In the genomic region with DNA sequence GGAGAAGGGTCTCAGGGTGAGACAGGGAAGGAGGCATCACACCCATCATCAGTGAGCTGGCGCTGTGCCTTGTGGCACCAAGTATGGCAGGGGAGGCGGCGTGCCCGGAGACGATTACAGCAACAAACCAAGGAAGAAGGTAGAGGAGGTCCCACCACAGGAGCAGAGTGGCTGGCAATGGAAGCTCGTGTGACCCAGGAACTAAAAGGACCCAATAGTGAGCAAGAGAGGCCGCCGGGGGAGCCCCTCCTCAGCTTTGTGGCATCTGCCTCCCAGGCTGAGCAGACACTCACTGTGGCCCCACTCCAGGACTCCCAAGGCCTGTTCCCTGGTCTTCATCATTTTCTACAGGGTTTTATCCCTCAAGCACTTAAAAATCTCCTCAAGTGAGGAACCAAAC, we compare ENCODE assay signal across 8 mouse cellular contexts. TPM values are rescaled to one million over a fixed set of nuclear protein-coding genes. Genes with fewer than 3 reads are reported as not detected.
DNase-seq lines count a peak whose midpoint lies in the region; ATAC-seq lines count a peak whose summit lies in the region.

No protein-coding gene starts in this region.

- peak overlapping the region; percentile 87 for H3K27ac ChIP-seq in liver, embryonic 13.5 days

- peak overlapping the region; percentile 67 for H3K4me3 ChIP-seq in liver, embryonic 13.5 days (replicated peaks)

- H3K4me1 ChIP-seq in liver, embryonic 13.5 days (replicated peaks), result peaks cover 38% of the 10 kb centered on the region

- H3K27me3 ChIP-seq in liver, embryonic 13.5 days, result no peaks in the 10 kb centered on the region

- WGBS in liver, embryonic 13.5 days (ENCODE audit: insufficient replicate concordance), result 74% methylated on average over 8 of the region's 8 CpGs

- H3K36me3 ChIP-seq in liver, embryonic 13.5 days, result peaks cover 77% of the 10 kb centered on the region

- no peak for ATAC-seq in liver, embryonic 13.5 days (ENCODE audit: low read depth)

- intact Hi-C loops in left cerebral cortex, postnatal 25 days (cut with DNase I), result loop anchor here (5.0 kb wide), 1 partner anchor 128 kb away; the partner anchor contains the start of genes Bscl2 and Gng3

- peak overlapping the region; percentile 71 for H3K4me2 ChIP-seq in liver, embryonic 13.5 days

- peak; percentile 31 for DNase-seq in adrenal gland, adult 2 months
- DNase-seq in adrenal gland, postnatal 4 days (ENCODE audit: low spot score in 2 of 2), result no peak
- peak; percentile 52 for DNase-seq in ovary, postnatal 36 days (ENCODE audit: low spot score)
- DNase-seq in ovary, postnatal 14 days (ENCODE audit: low spot score), result no peak
- DNase-seq in heart, postnatal 4 days, result peak; percentile 43
- DNase-seq in liver, embryonic 13.5 days, result no peak
- no peak for DNase-seq in right cerebral cortex, postnatal 4 days
- DNase-seq in left cerebral cortex, postnatal 25 days (ENCODE audit: low spot score in 2 of 2), result no peak

- no peaks in the 10 kb centered on the region for H3K9me3 ChIP-seq in liver, embryonic 13.5 days (replicated peaks)

- H3K9ac ChIP-seq in liver, embryonic 13.5 days, result peak overlapping the region; percentile 75

RNA-seq across cellular contexts. Expression of gene Eef1g, which starts 1.1 kb away (rescaled TPM):
- total RNA-seq in adrenal gland, adult 2 months (2021), result 100 to 1,000 TPM; 331 to 355 TPM
- 63.8 and 90.8 TPM in 2 replicates for polyA plus RNA-seq in adrenal gland, adult 2 months (2012; rRNA removed)
- 100 to 1,000 TPM; 505 to 508 TPM for total RNA-seq in adrenal gland, postnatal 4 days (2021)
- total RNA-seq in heart, postnatal 4 days (2021), result 100 to 1,000 TPM; 357 to 371 TPM
- polyA plus RNA-seq in liver, embryonic 13.5 days (2015; fragmentation: Nextera tagmentation; extraction: Ambion mirVana), result 298 and 320 TPM in 2 replicates
- 100 to 1,000 TPM; 203 to 212 TPM for total RNA-seq in left cerebral cortex, postnatal 25 days (2021)

RNA-seq across cellular contexts. Expression of gene Tut1, which starts 12.1 kb away (rescaled TPM):
- total RNA-seq in adrenal gland, adult 2 months (2021), result 10 to 100 TPM; 19.6 to 23.9 TPM
- polyA plus RNA-seq in adrenal gland, adult 2 months (2012; rRNA removed), result 16.3 and 22.4 TPM in 2 replicates
- 10 to 100 TPM; 23.2 to 26.9 TPM for total RNA-seq in adrenal gland, postnatal 4 days (2021)
- total RNA-seq in heart, postnatal 4 days (2021), result 1 to 10 TPM; 8.3 to 9.6 TPM
- polyA plus RNA-seq in liver, embryonic 13.5 days (2015; fragmentation: Nextera tagmentation; extraction: Ambion mirVana), result 18.7 and 20.2 TPM in 2 replicates
- total RNA-seq in left cerebral cortex, postnatal 25 days (2021), result 10 to 100 TPM; 18.7 to 20.1 TPM

RNA-seq across cellular contexts. Expression of gene Ahnak, which starts 23.3 kb away (rescaled TPM):
- total RNA-seq in adrenal gland, adult 2 months (2021), result 100 to 1,000 TPM in 1 of 2 experiments, 10 to 100 TPM in 1; 91.1 to 152 TPM
- polyA plus RNA-seq in adrenal gland, adult 2 months (2012; rRNA removed), result 5.4 and 7.4 TPM in 2 replicates
- 100 to 1,000 TPM; 125 to 131 TPM for total RNA-seq in adrenal gland, postnatal 4 days (2021)
- 100 to 1,000 TPM; 303 to 328 TPM for total RNA-seq in heart, postnatal 4 days (2021)
- 1.4 and 1.6 TPM in 2 replicates for polyA plus RNA-seq in liver, embryonic 13.5 days (2015; fragmentation: Nextera tagmentation; extraction: Ambion mirVana)
- 10 to 100 TPM; 20.2 to 21.0 TPM for total RNA-seq in left cerebral cortex, postnatal 25 days (2021)

RNA-seq across cellular contexts. Expression of gene Mta2, which starts 24.1 kb away (rescaled TPM):
- total RNA-seq in adrenal gland, adult 2 months (2021), result 10 to 100 TPM; 81.8 to 86.1 TPM
- 15.9 and 20.6 TPM in 2 replicates for polyA plus RNA-seq in adrenal gland, adult 2 months (2012; rRNA removed)
- 100 to 1,000 TPM; 141 to 144 TPM for total RNA-seq in adrenal gland, postnatal 4 days (2021)
- 10 to 100 TPM; 62.5 to 63.8 TPM for total RNA-seq in heart, postnatal 4 days (2021)
- 99.5 and 114 TPM in 2 replicates for polyA plus RNA-seq in liver, embryonic 13.5 days (2015; fragmentation: Nextera tagmentation; extraction: Ambion mirVana)
- 10 to 100 TPM; 46.0 to 46.9 TPM for total RNA-seq in left cerebral cortex, postnatal 25 days (2021)

RNA-seq across cellular contexts. Expression of gene Eml3, which starts 36.4 kb away (rescaled TPM):
- 10 to 100 TPM; 39.7 to 51.0 TPM for total RNA-seq in adrenal gland, adult 2 months (2021)
- polyA plus RNA-seq in adrenal gland, adult 2 months (2012; rRNA removed), result 70.6 and 80.7 TPM in 2 replicates
- total RNA-seq in adrenal gland, postnatal 4 days (2021), result 10 to 100 TPM; 65.2 to 72.1 TPM
- 10 to 100 TPM; 15.4 to 16.6 TPM for total RNA-seq in heart, postnatal 4 days (2021)
- 14.4 and 15.2 TPM in 2 replicates for polyA plus RNA-seq in liver, embryonic 13.5 days (2015; fragmentation: Nextera tagmentation; extraction: Ambion mirVana)
- 1 to 10 TPM; 8.2 to 8.4 TPM for total RNA-seq in left cerebral cortex, postnatal 25 days (2021)

Comparison
In these comparisons a context has a peak if more than half of its experiments do, and no peak if none do; other contexts are left out.
1. DNase-seq: peak in adrenal gland, adult 2 months (single experiment), ovary, postnatal 36 days (single experiment) and heart, postnatal 4 days (single experiment); none in adrenal gland, postnatal 4 days (0 of 2), ovary, postnatal 14 days (single experiment), liver, embryonic 13.5 days (single experiment), right cerebral cortex, postnatal 4 days (single experiment) and left cerebral cortex, postnatal 25 days (0 of 2).
2. RNA of gene Ahnak, which starts 23.3 kb away (total RNA-seq): 303 to 328 TPM in heart, postnatal 4 days, 91.1 to 152 TPM in adrenal gland, adult 2 months and 125 to 131 TPM in adrenal gland, postnatal 4 days; 20.2 to 21.0 TPM in left cerebral cortex, postnatal 25 days; every median in the first group is over 4 times any median in the second.